Mouse (Mus musculus) layer of hippocampus, adult 8-10 months (tissue): ENCODE results near the gene Optc. TPM values are rescaled to one million over a fixed set of nuclear protein-coding genes. Genes with fewer than 3 reads are reported as not detected.

Experiments used
- DNase-seq, 2 experiments: peaks; one replicate each; pipeline ENCODE4 v3.0.0; 2022; ENCODE audit warnings: low spot score in 2 of 2
- total RNA-seq, 4 experiments: library from RNA; stranded (reverse); gene quantifications; 2 replicates each; pipeline ENCODE4 v1.2.4; 2022

Gene Optc
- under 1 TPM; 0.21 to 0.67 (median 0.53) TPM for total RNA-seq

DNA sequence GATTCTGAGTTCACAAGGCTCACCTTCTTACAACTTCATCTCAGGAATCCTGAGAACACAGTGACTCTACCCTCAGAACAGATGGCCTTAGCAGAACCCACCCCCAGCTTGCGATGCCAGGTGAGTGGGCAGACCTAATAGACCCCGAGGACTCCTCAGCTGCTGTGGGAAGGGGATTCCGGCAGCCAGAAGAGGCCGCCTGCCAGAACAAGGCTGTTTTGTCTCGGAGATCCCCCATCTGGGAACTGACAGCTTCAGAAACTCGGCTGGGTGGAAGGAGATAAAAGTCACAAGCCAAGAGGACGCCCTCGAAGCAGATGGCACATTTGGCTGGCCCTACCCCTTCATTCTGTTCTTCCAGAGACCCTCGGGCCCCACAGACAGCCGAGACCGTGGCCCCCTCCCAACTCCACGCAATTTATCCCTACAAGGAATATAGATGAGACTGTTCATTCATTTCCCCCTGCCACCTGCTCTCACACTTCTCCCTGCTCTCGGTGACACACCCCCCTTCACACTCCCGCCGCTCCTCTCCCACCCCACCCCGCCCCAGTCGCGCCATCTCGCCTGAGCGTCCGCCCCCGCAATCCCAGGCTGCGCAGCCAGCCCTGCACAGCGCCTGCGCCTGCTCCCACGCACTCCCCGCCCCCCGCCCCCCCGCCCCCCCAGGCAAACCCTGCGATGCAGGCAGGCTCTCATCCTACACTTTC lies at the start of gene Optc:
Gene Optc, minus strand, starts transcription at position 51 of the 710 bp plus-strand sequence.
- peak; percentile 77 to 78 for DNase-seq

GRCm38 (mm10) chr1:133954009-133954408 lies 46.2 kb upstream of the Optc start:
- DNase-seq, result no peak

DNA sequence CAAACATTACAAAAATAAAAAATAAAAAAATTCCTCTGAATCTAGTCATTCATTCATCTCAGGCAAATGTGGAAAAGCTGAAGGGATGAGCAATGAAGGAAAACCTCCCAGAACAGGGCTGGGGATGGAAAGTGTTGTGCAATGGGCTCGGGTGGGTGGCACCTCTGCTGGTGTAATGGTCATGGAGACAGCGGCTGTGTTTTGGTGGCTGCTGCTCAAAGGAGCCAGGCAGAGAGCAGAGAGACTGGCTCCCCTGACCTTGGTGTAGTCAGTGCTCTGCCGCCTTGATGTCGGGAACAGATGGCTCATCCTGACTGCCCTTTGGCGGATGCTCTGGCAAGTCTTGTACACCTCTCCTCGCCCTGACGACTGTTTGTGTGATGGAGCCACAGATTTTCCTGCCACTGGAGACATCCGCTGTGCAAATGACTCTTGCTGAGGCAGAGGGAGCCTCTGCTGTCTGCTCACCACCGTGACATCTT lies 45.5 kb upstream of the Optc start:
- peak in 1 of 2 experiments; percentile 11 for DNase-seq

DNA sequence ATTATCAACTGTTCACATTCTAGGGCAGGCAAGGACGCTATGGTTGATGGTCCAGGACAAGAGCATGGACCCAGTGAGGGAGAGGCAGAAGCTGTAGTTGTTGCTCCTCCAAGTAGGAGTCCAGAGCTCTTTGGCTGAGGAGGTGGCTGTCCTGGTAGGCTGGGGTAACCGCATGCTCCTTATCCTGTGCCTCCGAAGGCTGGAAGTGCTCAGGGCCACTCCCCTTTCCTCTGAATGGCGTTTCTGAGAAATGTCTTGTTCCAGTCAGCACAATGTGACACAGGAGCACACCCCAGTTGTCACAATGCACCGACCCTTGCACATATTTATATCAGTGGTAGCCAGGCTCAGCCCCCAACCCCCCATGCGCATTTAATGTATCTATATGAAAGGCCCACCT lies 43.8 kb upstream of the Optc start:
- DNase-seq, result no peak

- no peak for DNase-seq
These were observed 42.4 kb upstream of the Optc start for GRCm38 (mm10) chr1:133950061-133950782.

DNA sequence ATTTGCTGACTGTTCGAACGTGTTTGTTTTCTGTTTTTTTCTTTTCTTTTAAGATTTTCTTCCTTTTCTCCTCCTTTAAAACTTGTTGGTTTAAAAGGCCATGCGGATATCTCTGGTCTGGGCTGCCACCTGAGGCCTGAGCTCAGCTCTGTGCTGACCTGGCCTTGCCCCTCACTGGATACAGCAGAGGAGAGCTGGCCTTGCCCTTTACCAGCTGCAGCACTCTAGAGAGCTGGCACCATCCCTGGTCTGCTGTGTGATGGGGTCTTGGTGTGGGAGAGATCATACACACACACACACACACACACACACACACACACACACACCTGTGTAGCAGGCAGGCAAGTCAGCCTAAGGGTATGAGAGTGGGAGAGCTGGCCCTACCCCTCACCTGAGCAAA lies 37.3 kb upstream of the Optc start:
- no peak for DNase-seq

DNA sequence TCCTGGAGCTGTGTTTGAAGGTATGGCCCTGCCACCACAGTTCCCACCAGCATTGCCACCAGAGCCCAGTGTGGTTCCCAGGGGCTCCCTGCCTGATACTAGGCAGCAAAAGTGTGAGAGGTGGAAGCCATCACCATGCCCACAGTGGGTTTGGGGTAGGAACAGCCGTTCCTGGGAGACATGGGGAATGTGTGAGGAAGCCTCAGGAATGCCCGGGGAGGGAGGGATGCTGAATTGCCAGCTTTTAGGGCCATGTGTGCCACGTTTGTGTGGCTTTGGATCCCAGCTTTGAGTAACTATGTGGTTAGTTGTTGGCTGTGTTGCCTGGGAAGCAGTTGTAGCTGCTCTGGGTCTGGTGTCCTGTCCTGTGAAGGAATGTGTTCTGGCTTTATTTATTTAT lies 34.1 kb upstream of the Optc start:
- no peak for DNase-seq

DNA sequence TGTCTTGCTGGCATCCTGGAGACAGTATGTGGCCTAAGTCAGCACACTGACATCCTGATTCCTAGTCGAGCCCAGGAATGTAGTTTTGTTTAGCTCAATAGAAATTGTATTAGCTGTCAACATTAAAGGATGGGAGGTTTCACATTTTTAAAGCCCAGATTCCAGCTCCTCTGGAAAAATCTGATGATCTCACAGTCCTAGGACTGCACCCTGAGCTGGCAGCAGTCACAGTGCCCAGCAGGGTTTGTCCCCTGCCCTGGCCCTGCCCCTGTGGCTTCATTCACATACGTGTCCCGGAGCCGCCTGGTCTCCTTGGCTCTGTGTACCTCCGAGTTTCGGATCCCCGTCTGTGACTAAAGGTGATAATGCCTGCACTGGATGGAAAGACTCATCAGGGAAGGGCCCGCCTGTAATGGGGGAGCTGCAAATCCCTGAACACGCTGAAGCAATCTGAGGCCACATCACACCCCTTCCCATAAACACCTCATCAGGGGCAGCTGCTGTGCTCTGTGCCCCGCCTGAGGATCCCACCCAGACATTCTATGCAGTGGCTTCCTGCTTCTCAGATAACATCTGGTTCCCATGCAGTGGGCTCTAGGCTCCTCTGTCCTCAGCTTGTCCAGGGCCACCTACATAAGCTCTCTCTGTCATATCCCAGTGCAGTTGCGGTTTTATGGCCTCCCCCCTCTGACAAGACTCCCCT lies 33.5 kb upstream of the Optc start:
- DNase-seq, result no peak

DNA sequence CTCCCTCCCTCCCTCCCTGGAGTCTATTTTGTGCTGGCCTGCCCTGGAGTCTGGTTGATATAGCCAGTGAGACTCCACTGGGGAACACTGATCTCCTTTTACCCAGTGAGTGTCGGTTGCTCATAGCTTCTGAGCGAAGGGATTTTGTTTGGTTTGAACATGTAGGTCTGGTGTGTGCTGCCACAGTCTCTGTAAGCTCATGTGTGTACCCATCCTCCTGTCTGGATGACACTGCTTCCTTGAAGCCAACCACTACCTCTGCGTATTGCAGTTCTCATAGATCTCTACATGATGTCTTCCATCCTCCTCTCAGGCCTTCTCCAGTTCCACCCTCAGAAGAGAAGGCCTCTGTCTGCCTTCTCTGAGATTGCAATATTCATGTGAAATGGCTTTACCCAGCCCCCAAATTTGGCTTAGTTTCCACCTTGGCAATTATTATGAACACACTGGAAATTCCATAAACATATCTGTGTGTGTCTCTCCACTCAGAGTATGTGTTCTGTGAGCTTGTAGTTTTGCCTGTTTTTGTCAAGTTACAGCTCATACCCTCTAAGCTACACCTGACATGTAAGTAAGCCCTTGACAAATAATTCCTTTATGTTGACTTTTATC lies 32.8 kb upstream of the Optc start:
- no peak for DNase-seq

DNA sequence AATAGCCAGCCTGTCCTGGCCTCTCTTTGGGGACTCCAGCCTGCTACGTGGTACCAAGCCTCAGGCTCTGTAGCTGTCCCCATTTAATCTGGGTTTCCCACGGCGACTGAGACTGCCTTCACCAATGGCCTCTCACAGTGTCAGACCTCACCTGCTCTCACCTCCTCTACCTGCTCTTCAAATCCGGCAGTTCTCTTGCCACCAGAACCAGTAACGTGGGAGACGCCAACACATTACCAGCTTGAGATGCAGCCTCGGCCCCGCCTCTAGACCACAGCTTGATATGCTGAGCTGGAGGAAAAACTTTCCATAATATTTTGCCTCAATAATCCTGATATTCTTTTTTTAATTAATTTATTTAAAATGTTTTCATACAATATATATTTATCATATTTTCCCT lies 31.9 kb upstream of the Optc start:
- DNase-seq, result no peak

GRCm38 (mm10) chr1:133936169-133936568 lies 28.4 kb upstream of the Optc start:
- DNase-seq, result no peak

DNA sequence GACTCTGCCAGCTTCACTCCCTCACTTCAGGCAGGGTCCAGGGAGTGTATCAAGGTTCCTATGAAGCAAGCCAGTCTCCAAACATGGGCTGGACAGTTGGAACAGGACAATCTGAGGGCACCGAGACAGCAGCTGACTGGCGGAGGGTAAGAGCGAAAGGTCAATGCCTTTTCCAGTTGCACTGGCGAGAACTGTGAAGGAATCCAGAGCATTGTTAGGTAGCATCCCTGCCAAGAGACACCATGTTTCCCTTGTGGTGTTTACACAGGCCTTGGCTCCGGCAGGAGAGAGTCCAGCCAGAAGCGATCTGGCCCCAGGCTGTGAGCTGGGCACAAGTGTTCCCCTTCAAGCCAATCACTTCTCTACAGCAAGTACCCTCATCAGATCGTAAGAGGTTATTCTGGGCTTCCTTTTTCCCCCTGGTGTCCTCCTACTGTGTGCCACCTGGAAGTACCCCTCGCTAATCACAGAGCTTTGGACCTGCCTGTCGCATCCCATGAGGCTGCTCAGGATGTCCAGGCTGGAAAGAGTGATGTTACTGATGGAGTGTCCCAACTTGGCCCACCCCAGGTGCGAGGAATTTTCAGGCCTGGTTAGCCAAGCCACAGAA lies 26.7 kb upstream of the Optc start:
- DNase-seq, result no peak

- DNase-seq, result no peak
These were observed 25.7 kb upstream of the Optc start for GRCm38 (mm10) chr1:133933301-133934195.

DNA sequence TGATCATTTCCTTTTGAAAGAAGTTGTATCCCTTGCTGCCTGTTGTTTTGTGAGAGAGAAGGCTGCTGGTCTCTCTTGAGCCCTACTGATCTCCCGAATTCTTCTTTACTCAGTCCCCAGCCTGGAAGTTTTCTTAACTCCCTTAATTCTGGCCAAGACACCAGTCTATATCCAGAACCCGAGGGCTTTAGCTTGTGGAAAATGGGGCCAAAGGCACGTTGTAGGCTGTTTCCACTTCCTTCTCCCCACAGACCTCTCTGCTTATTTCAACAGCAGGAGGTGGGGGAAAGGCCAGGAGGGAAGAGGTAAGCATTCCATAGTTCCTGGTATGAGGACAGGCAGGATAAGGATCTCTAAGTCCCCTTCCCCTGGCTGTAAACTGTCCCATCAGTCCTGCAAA lies 22.2 kb upstream of the Optc start:
- DNase-seq, result no peak

GRCm38 (mm10) chr1:133925223-133925622 lies 17.4 kb upstream of the Optc start:
- DNase-seq, result no peak

- DNase-seq, result peak in 1 of 2 experiments; percentile 38
These were observed 16.5 kb upstream of the Optc start for GRCm38 (mm10) chr1:133924141-133924875.

GRCm38 (mm10) chr1:133923071-133923470 lies 15.3 kb upstream of the Optc start:
- DNase-seq, result no peak

DNA sequence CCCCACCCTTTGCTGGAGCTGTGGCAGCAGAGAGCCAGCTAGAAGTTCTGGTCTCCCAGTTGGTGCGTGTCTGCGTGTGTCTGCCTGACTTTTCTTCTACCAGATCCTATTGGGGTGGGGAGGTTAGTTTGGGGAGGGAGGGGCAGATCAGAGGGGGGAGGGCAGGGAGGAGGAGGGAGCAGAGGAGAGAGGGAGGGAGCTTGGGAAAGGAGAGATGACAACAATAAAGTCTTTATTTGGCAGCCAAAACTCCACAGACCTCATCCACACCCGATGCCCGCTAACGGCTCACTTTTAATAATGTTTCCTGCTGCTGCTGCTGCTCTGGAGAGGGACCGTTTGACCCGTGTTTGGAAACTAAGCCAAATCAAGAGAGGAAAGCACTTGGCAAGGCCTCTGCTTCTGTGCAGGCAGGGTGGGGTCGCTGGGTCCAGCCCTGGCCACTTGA lies 13.5 kb upstream of the Optc start, which contains the start of gene Prelp:
Gene Prelp, minus strand, starts transcription at position 111 of the 448 bp plus-strand sequence.
- no peak for DNase-seq

GRCm38 (mm10) chr1:133920876-133921275 lies 13.1 kb upstream of the Optc start:
- DNase-seq, result no peak
